Mouse (Mus musculus) kidney, postnatal 0 days (tissue): ENCODE measurements around the gene Ubfd1. TPM values are rescaled to one million over a fixed set of nuclear protein-coding genes. Genes with fewer than 3 reads are reported as not detected.

ENCODE experiments used
- ATAC-seq: fragments of 200-750 bp; cut with Nextera tagmentation; replicated peaks from 2 replicates; pipeline ENCODE4 v1.8.0; 2017; ENCODE audit warnings: low read depth, moderate number of reproducible peaks, moderate TSS enrichment, moderate library complexity; ENCODE audit not compliant: low FRiP score
- DNase-seq: peaks from one replicate; pipeline ENCODE4 v3.0.0-alpha.2; 2016; ENCODE audit warnings: low spot score
- H3K27ac ChIP-seq: fragments of 300-500 bp; sonication (generic); 2 replicates; pipeline ENCODE4 v1.5.1; 2014; ENCODE audit warnings: mild to moderate bottlenecking
- H3K27me3 ChIP-seq: fragments of 300-500 bp; sonication (generic); 2 replicates; pipeline ENCODE4 v1.6.1; 2014; ENCODE audit warnings: low read length, mixed read lengths; ENCODE audit not compliant: insufficient read depth
- H3K36me3 ChIP-seq: fragments of 300-500 bp; sonication (generic); 2 replicates; pipeline ENCODE4 v1.6.1; 2014; ENCODE audit warnings: low read length, mixed read lengths; ENCODE audit not compliant: insufficient read depth
- H3K4me1 ChIP-seq: fragments of 300-500 bp; sonication (generic); replicated peaks from 2 replicates; pipeline ENCODE4 v1.6.1; 2014; ENCODE audit warnings: antibody characterized with exemption, low read length, mixed read lengths; ENCODE audit not compliant: insufficient read depth
- H3K4me2 ChIP-seq: fragments of 300-500 bp; sonication (generic); 2 replicates; pipeline ENCODE4 v1.6.1; 2014; ENCODE audit warnings: mild to moderate bottlenecking, low read length, moderate library complexity, mixed read lengths
- H3K4me3 ChIP-seq: fragments of 300-500 bp; sonication (generic); replicated peaks from 2 replicates; pipeline ENCODE4 v1.5.1; 2014; ENCODE audit warnings: low read depth, low read length
- H3K9ac ChIP-seq: fragments of 300-500 bp; sonication (generic); 2 replicates; pipeline ENCODE4 v1.6.1; 2014; ENCODE audit warnings: low read depth, low read length
- H3K9me3 ChIP-seq: fragments of 300-500 bp; sonication (generic); replicated peaks from 2 replicates; pipeline ENCODE4 v1.6.1; 2016; ENCODE audit warnings: low read length, inconsistent platforms, mixed read lengths
- CTCF ChIP-seq: IDR thresholded peaks from 2 replicates; pipeline ENCODE4 v1.5.1; 2016; ENCODE audit warnings: antibody characterized with exemption, low read depth, mild to moderate bottlenecking, moderate library complexity
- WGBS: fragments of 180-500 bp; shearing (Covaris S2); extraction: QIAGEN DNeasy Blood & Tissue Kit; methylation state at CpG from one replicate; pipeline ENCODE4 v1.1.7; 2014; 5-methylcytosine and 5-hydroxymethylcytosine counted together
- polyA plus RNA-seq: library from polyadenylated mRNA; unstranded; fragments of >200 nt; fragmentation: Nextera tagmentation; extraction: Ambion mirVana; gene quantifications from 2 replicates; pipeline ENCODE4 v1.2.1, GENCODE M21; 2015

Gene Ubfd1
- polyA plus RNA-seq, 1 experiment from 2014 or later = 42.1 TPM

DNA sequence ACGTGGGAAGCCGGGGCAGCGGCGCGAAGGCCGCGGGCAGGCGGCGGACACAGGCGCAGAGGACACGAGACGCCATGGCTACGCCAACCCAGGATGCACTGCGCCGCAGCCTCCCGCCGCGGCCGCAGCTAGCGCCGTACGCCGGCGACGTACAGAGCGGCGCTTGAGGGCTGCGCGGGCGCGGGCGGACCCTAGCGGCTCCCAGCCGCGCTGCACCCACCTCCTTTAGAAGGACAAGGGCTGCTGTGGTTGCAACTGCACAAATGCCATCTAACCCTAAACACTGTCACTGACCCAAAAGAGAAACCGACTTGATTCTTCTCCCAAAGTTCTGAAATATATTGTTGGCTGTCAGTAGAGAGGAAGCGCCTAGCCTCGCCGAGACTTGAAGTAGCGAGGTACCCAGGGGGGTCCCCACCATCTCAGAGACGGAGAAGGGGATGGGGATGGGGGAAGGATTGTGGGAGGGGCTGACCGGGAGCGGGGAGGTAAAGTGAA, 34.8 kb downstream of the Ubfd1 start, which contains the start of gene Ndufab1:
Gene Ndufab1 (minus strand): TSS at position 140 of the 498 bp plus-strand sequence.
- H3K36me3 ChIP-seq = 0 out of 2 replicates have a peak, but pooled peaks cover 3% of the 10 kb centered on the region
- H3K27me3 ChIP-seq = no peaks in the 10 kb centered on the region
- H3K9me3 ChIP-seq = no peaks in the 10 kb centered on the region
- H3K4me3 ChIP-seq = peak within 1 kb of the TSS; percentile 73
- DNase-seq = peak; percentile 94
- under 1% methylated on average over 38 of the region's 43 CpGs for WGBS
- peak within 1 kb of the TSS; percentile 62 for H3K27ac ChIP-seq
- H3K9ac ChIP-seq = peak within 1 kb of the TSS; percentile 88
- ATAC-seq = peak; percentile 98
- 0 out of 2 replicates have a peak, but pooled peaks cover 7% of the 10 kb centered on the region for H3K4me1 ChIP-seq
- peak within 1 kb of the TSS; percentile 69 for H3K4me2 ChIP-seq
- peak; percentile 70 for TF ChIP-seq CTCF

DNA sequence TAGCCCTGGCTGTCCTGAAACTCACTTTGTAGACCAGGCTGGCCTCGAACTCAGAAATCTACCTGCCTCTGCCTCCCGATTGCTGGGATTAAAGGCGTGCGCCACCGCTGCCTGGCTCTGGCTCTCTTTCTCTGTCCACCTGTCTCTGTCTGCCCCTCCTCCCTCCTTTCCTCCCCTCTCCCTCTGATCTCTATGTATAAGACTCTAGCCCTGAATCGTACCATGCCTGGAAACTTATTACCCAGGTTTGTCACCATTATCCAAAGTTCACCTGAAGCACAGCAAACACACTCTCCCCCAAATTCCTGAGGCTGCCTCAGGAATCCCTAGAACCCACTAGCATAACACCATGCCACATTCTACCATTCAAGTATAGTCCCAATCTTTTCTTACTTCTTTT, 41.2 kb downstream of the Ubfd1 start:
- H3K4me2 ChIP-seq = no peak overlapping the region
- no peak overlapping the region for H3K27ac ChIP-seq
- no peak overlapping the region for H3K9ac ChIP-seq
- ATAC-seq (no peak), DNase-seq (no peak)
- no peak for TF ChIP-seq CTCF
- no peaks in the 10 kb centered on the region for H3K4me1 ChIP-seq
- no peaks in the 10 kb centered on the region for H3K27me3 ChIP-seq
- no peaks in the 10 kb centered on the region for H3K9me3 ChIP-seq
- 96% methylated on average over 6 of the region's 6 CpGs for WGBS
- no peak overlapping the region for H3K4me3 ChIP-seq
- peaks cover 9% of the 10 kb centered on the region; the same call in 1 of the 2 replicates for H3K36me3 ChIP-seq

DNA sequence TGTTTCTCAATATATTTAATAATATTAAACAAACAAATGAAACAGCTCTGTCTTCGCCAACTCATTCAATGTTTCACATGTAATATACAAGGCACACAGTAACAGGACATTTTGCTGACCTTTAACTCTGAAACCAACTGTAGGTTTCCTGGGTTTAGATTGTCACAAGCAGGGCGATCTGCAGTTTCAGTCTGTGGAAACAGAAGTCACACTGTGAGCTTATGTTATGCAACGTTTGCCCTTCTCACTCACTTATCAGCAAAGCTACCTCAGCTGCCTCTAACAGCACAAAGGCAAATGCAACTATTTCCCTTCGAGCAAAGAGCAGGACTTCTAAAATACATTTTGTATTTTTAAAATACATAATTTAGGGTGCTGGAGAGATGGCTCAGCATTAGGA, 56.5 kb downstream of the Ubfd1 start:
- ATAC-seq (no peak), DNase-seq (no peak)
- Histone ChIP-seq H3K4me2 (no peak overlapping the region), H3K4me3 (no peak overlapping the region), H3K9ac (no peak overlapping the region), H3K36me3 (peaks cover 25% of the 10 kb centered on the region), H3K27me3 (no peaks in the 10 kb centered on the region), H3K27ac (no peak overlapping the region), H3K4me1 (no peaks in the 10 kb centered on the region), H3K9me3 (no peaks in the 10 kb centered on the region)
- WGBS = 90% methylated on average over 4 of the region's 4 CpGs
- TF ChIP-seq CTCF = no peak

DNA sequence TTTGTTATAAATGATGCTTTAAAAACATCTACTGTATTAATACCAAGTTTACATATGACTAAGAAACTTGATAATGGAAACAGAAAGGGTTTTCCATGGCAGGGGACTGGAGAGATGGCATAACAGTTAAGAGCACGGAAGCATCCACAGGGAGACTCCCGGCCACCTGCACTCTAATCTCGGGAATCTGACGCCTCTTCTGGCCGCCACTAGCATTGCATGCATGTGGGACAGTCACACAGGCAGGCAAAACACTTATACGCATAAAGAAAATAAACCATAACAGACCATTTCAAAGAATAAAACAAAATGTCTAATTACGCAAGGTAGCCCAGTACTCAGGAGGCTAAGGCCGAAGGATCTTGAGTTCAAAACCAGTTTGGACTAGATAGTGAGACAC, 58.7 kb downstream of the Ubfd1 start:
- DNase-seq = no peak
- no peak; the same call in 1 of the 2 replicates for TF ChIP-seq CTCF
- Histone ChIP-seq H3K4me2 (no peak overlapping the region), H3K27ac (no peak overlapping the region), H3K9ac (no peak overlapping the region), H3K27me3 (no peaks in the 10 kb centered on the region), H3K4me3 (no peak overlapping the region), H3K36me3 (peaks cover 16% of the 10 kb centered on the region), H3K4me1 (no peaks in the 10 kb centered on the region), H3K9me3 (no peaks in the 10 kb centered on the region)
- 82% methylated on average over 8 of the region's 8 CpGs for WGBS
- ATAC-seq = no peak

DNA sequence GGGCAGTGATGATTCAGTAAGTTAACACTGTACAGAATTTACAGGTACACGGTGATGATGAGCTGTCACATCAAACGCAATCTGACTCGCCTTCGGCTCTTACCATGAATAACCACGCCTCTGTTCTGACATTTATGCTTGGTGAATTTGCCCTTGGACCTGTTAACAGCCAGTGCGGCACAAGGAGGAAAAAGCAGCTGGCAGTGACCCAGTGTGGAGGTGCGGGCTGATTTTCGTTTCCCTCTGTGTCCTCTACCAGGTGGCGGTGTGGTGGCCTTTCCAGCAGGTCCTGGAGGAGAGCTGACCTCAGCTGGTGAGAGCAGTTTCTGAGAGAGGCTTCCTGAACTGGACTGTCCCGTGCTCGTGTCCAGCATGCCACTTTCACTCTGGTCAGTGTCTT, 60.0 kb downstream of the Ubfd1 start:
- H3K27ac ChIP-seq = no peak overlapping the region
- no peak for ATAC-seq
- WGBS = 92% methylated on average over 11 of the region's 11 CpGs
- no peak for DNase-seq
- H3K9me3 ChIP-seq = no peaks in the 10 kb centered on the region
- no peaks in the 10 kb centered on the region for H3K27me3 ChIP-seq
- no peak overlapping the region for H3K4me2 ChIP-seq
- H3K9ac ChIP-seq = no peak overlapping the region
- peaks cover 12% of the 10 kb centered on the region for H3K36me3 ChIP-seq
- no peak overlapping the region for H3K4me3 ChIP-seq
- H3K4me1 ChIP-seq = no peaks in the 10 kb centered on the region
- no peak for TF ChIP-seq CTCF

Other genes starting within 250 kb of the Ubfd1 start
- 74.1 and 82.9 TPM in 2 replicates for gene Scnn1b, start 202.1 kb upstream of the Ubfd1 start, polyA plus RNA-seq
- 11.6 and 14.8 TPM in 2 replicates for gene Cog7, start 85.5 kb upstream of the Ubfd1 start, polyA plus RNA-seq
- 55.5 and 61.1 TPM in 2 replicates for gene Gga2, start 46.0 kb upstream of the Ubfd1 start, polyA plus RNA-seq
- 14.6 and 14.8 TPM in 2 replicates for gene Ears2, start 88 bp downstream of the Ubfd1 start, polyA plus RNA-seq
- gene Ndufab1, start 34.7 kb downstream of the Ubfd1 start, polyA plus RNA-seq = 975 and 1,004 TPM in 2 replicates
- 8.1 and 8.2 TPM in 2 replicates for gene Palb2, start 65.8 kb downstream of the Ubfd1 start, polyA plus RNA-seq
- gene Dctn5, start 65.9 kb downstream of the Ubfd1 start, polyA plus RNA-seq = 85.7 and 96.3 TPM in 2 replicates
- 46.6 and 51.4 TPM in 2 replicates for gene Plk1, start 92.3 kb downstream of the Ubfd1 start, polyA plus RNA-seq
- gene Ern2, start 119.0 kb downstream of the Ubfd1 start, polyA plus RNA-seq = 0.10 and 0.12 TPM in 2 replicates
- 0.51 and 0.91 TPM in 2 replicates for gene Chp2, start 152.3 kb downstream of the Ubfd1 start, polyA plus RNA-seq
- gene Prkcb, start 221.6 kb downstream of the Ubfd1 start, polyA plus RNA-seq = 2.1 and 2.2 TPM in 2 replicates